Mouse (Mus musculus) neutrophil, adult 65 days (primary cell): ENCODE results near the gene Rsrc2. TPM values are rescaled to one million over a fixed set of nuclear protein-coding genes. Genes with fewer than 3 reads are reported as not detected.

Source experiments
- total RNA-seq: library from RNA; stranded (reverse); gene quantifications from 2 replicates; pipeline ENCODE4 v1.2.4, GENCODE M21; 2023

The Rsrc2 gene
- total RNA-seq = 218 and 277 TPM in 2 replicates

GRCm38 (mm10) chr5:123749065-123750064 is at the start of gene Rsrc2, which contains the start of gene Kntc1:
Gene Rsrc2 (minus strand): TSS chr5:123749414.
Gene Kntc1 (plus strand): TSS chr5:123749716.

GRCm38 (mm10) chr5:123720328-123721311 is 28.6 kb downstream of the Rsrc2 start, which contains the start of gene Zcchc8:
Gene Zcchc8 (minus strand): TSS chr5:123721100.

DNA sequence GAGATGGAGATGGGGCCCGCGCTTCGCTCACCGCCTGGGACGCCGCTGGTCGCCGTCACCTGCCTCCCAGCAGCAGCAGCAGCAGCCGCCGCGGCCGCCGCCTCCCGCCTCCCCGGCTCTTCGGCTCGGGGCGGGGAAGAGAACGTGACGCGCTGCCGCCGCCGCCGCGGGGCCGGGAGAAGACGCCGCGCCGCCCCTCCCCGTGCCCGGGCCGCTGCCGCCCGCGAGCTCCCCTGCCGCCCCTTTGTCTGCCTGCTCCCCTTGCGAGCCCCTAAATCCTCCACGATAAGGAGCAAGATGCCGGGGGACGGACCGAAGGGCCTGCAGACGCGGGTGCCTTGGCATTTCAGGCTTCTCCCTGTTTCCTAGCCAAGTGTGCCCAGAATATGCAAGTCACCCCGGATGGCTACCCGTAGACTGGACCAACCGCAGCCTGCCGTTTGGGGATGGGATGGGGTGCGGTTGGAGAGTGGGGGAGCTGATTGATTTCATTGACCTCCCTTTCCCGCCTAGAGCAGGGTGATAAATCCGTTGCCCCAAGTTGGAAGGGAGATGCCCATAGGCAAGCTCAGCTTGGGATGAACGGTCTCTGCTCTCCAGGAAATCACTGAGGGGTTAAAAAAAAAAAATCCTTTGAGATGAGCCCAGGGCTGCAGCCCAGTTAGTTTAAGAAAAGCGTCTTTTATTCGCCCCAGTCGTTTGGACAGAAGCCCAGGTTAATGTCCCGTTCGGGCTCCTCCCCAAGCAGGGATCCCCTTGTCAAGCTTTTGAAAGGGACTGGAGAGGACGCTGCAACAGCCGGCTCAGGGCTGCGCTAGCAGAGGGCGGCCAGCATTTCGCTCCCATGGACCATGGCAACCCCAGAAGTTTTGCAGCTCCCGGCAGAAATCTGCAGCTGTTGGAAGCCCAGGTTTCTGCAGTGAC is 64.7 kb downstream of the Rsrc2 start, which contains the start of gene Clip1:
Gene Clip1, minus strand, starts transcription at position 398 of the 924 bp plus-strand sequence.

Other genes with a start within 250 kb of the Rsrc2 start
- gene B3gnt4, start 239.0 kb downstream of the Rsrc2 start, total RNA-seq = not detected in 2 replicates
- 39.7 and 47.5 TPM in 2 replicates for gene Diablo, start 225.2 kb downstream of the Rsrc2 start, total RNA-seq
- gene Gm49027, start 223.9 kb downstream of the Rsrc2 start, total RNA-seq = 2.2 and 6.1 TPM in 2 replicates
- 38.0 and 56.0 TPM in 2 replicates for gene Vps33a, start 176.4 kb downstream of the Rsrc2 start, total RNA-seq
- gene Clip1, start 64.8 kb downstream of the Rsrc2 start, total RNA-seq = 92.6 and 115 TPM in 2 replicates
- 111 and 157 TPM in 2 replicates for gene Zcchc8, start 28.3 kb downstream of the Rsrc2 start, total RNA-seq
- gene Kntc1, start 302 bp upstream of the Rsrc2 start, total RNA-seq = 22.5 and 24.0 TPM in 2 replicates
- gene Hcar2, start 116.1 kb upstream of the Rsrc2 start, total RNA-seq = 202 and 267 TPM in 2 replicates
- gene Hcar1, start 130.6 kb upstream of the Rsrc2 start, total RNA-seq = not detected in 2 replicates
- gene Denr, start 157.8 kb upstream of the Rsrc2 start, total RNA-seq = 27.4 and 29.7 TPM in 2 replicates
- gene Gm43518, start 178.0 kb upstream of the Rsrc2 start, total RNA-seq = not detected in 2 replicates
- 2.0 and 2.2 TPM in 2 replicates for gene Ccdc62, start 181.3 kb upstream of the Rsrc2 start, total RNA-seq
- gene Hip1r, start 224.2 kb upstream of the Rsrc2 start, total RNA-seq = 69.3 and 99.0 TPM in 2 replicates